Mouse (Mus musculus): Measurements from ENCODE around the gene Scgb1b20. TPM values are rescaled to one million over a fixed set of nuclear protein-coding genes. Genes with fewer than 3 reads are reported as not detected.
"Not testable (repeated sequence)": the region's sequence is repeated elsewhere in the genome, so short reads cannot be mapped to it uniquely, and the experiment has no call there.

Gene Scgb1b20
- not detected in 2 replicates for polyA plus RNA-seq (2015; fragmentation: Nextera tagmentation; extraction: Ambion mirVana)

DNA sequence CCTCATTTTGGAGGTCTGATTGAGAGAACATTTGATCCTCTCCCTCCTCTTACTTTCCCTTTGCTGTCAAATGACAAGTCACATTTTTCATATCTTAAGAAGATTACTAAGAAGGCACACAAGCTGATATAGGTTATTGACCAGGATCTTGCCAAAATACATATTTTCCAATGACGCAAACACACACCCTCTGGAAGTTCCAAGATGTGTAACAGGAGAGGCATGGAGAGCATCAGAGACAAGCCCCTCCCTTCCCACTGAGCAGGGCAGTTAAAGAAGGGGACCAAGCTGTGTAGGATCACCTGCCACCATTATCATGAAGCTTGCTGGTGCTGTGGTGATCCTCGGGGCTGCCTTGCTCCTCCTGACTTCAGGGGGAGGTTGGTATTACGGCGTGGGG is at the start of gene Scgb1b20:
Gene Scgb1b20 (plus strand): TSS at position 301 of the 400 bp plus-strand sequence.
- not testable (repeated sequence) for ATAC-seq; H3K27ac ChIP-seq; H3K4me3 ChIP-seq (replicated peaks); H3K4me2 ChIP-seq (replicated peaks); H3K4me1 ChIP-seq (replicated peaks); H3K27me3 ChIP-seq; H3K9ac ChIP-seq (replicated peaks); H3K36me3 ChIP-seq; H3K9me3 ChIP-seq
- 76% methylated on average over 4 of the region's 4 CpGs for WGBS

DNA sequence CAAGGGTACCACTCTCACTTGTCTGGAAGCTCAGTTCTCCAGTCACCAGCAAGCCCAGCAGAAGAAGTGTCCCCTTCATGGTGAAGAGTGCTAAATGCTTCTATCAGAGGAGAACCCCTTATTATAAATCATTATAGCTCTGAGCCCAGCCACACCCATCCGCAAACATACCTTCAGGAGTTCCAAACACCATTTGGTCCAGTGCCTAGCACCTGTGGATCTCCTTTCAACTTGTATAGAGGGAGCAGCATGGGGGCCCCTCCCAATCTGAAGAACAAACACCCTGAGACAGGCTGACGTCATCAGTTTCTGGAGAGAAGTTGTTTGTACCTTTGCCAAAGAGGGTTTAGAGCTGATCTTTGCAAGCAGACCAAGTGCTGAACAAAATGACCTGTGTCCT is 6.8 kb upstream of the Scgb1b20 start, which contains the start of gene Scgb2b20:
Gene Scgb2b20 (minus strand): TSS at position 101 of the 400 bp plus-strand sequence.
- H3K4me3 ChIP-seq (replicated peaks); H3K4me1 ChIP-seq (replicated peaks); H3K27ac ChIP-seq; H3K9ac ChIP-seq (replicated peaks); ATAC-seq; H3K36me3 ChIP-seq; H3K4me2 ChIP-seq (replicated peaks); H3K27me3 ChIP-seq: not testable (repeated sequence)
- peaks cover 11% of the 10 kb centered on the region for H3K9me3 ChIP-seq
- WGBS = 70% methylated on average over 2 of the region's 2 CpGs

DNA sequence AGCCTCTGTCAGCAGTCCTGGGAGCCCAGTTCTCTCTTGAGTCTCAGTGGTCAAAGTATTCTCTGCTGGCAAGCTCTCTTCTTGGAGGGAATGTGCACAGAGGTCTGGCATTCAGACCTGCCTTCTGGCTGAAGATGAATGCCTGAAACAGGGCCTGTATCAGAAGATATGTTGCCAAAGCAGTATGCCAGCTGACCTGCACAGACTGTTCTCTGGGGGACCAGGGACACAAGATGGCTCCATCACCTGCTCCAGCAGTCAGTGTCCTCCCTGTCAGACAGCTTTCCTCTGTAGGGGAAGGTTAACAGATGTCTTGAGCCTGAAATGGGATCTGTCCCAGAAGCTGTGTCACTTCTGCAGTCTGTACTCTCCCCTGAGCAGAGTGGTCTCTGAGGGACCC is 26.7 kb downstream of the Scgb1b20 start:
- H3K27ac ChIP-seq = not testable (repeated sequence)

DNA sequence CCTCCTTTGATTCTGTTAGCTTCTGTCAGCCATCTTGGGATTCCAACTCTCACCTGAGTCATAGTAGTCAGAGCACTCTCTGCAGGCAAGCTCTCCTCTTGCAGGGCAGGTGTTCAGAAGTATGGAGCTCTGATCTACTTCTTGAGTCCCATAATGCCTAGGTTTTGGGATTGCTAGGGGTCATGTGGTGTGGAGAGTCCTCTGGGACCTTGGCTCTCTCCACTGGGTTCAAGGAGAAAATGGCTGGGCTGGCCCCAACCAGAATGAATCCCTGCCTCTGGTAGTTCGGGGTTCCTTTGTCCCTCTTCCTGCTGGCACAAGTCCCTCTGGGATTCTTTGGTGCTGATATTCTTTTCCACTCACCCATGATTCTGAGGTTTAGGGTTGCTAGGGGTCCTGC is 28.6 kb downstream of the Scgb1b20 start:
- Histone ChIP-seq H3K4me3 (replicated peaks) (no peak overlapping the region), H3K27me3 (no peaks in the 10 kb centered on the region), H3K4me2 (replicated peaks) (no peak overlapping the region), H3K9me3 (peaks cover 25% of the 10 kb centered on the region), H3K4me1 (replicated peaks) (no peaks in the 10 kb centered on the region), H3K9ac (replicated peaks) (no peak overlapping the region), H3K27ac (no peak overlapping the region), H3K36me3 (no peaks in the 10 kb centered on the region)
- WGBS = 93% methylated on average over 1 of the region's 1 CpGs
- no peak for ATAC-seq

More for the DNA sequence above, 26.7 kb downstream of the Scgb1b20 start:
- not testable (repeated sequence) for H3K9ac ChIP-seq (replicated peaks); H3K27me3 ChIP-seq; ATAC-seq; H3K4me1 ChIP-seq (replicated peaks); H3K36me3 ChIP-seq; H3K4me2 ChIP-seq (replicated peaks); H3K4me3 ChIP-seq (replicated peaks)
- peaks cover 28% of the 10 kb centered on the region for H3K9me3 ChIP-seq

- WGBS = 39% methylated on average over 1 of the region's 1 CpGs
- not testable (repeated sequence) for ATAC-seq; H3K4me3 ChIP-seq (replicated peaks)
Measured at GRCm38 (mm10) chr7:33409681-33410080, 36.6 kb downstream of the Scgb1b20 start.

More at GRCm38 (mm10) chr7:33409681-33410080, 36.6 kb downstream of the Scgb1b20 start:
- H3K9me3 ChIP-seq = peaks cover 14% of the 10 kb centered on the region
- H3K9ac ChIP-seq (replicated peaks); H3K4me2 ChIP-seq (replicated peaks); H3K27me3 ChIP-seq; H3K36me3 ChIP-seq; H3K4me1 ChIP-seq (replicated peaks); H3K27ac ChIP-seq: not testable (repeated sequence)

Other genes with a start within 250 kb of the Scgb1b20 start
- not detected in 2 replicates for gene Scgb2b18, start 199.4 kb upstream of the Scgb1b20 start, polyA plus RNA-seq (2015; fragmentation: Nextera tagmentation; extraction: Ambion mirVana)
- gene Scgb1b18, start 187.7 kb upstream of the Scgb1b20 start, polyA plus RNA-seq (2015; fragmentation: Nextera tagmentation; extraction: Ambion mirVana) = not detected in 2 replicates
- gene Scgb2b19, start 92.9 kb upstream of the Scgb1b20 start, polyA plus RNA-seq (2015; fragmentation: Nextera tagmentation; extraction: Ambion mirVana) = not detected in 2 replicates
- gene Scgb1b19, start 85.9 kb upstream of the Scgb1b20 start, polyA plus RNA-seq (2015; fragmentation: Nextera tagmentation; extraction: Ambion mirVana) = not detected in 2 replicates
- not detected in 2 replicates for gene Scgb2b20, start 6.9 kb upstream of the Scgb1b20 start, polyA plus RNA-seq (2015; fragmentation: Nextera tagmentation; extraction: Ambion mirVana)
- gene Scgb2b21, start 147.2 kb downstream of the Scgb1b20 start, polyA plus RNA-seq (2015; fragmentation: Nextera tagmentation; extraction: Ambion mirVana) = not detected in 2 replicates